ENCODE assay signal across 31 mouse cellular contexts in genomic region chr9:59985900-59986572, GRCm38 (mm10). TPM values are rescaled to one million over a fixed set of nuclear protein-coding genes. Genes with fewer than 3 reads are reported as not detected.
A peak's percentile ranks its signal among the peaks of the same experiment; 100 is the strongest.
DNase-seq lines count a peak whose midpoint lies in the region; ATAC-seq lines count a peak whose summit lies in the region.
"Had no signal": no experiment of that assay in that cellular context is flagged by ENCODE, and none has a peak within 500 bp of the region (broad histone marks: within the 10 kb centered on the region; RNA-seq: fewer than 3 reads in every experiment).

No protein-coding gene starts in this region.

- DNase-seq in embryonic facial prominence, embryonic 14.5 days (ENCODE audit: low spot score), result peak; percentile 54
- no peak for DNase-seq in embryonic facial prominence, embryonic 10.5 days (ENCODE audit: low spot score)
- peak; percentile 15 for DNase-seq in layer of hippocampus, adult 9-10 months (ENCODE audit: low spot score)
- no peak for DNase-seq in layer of hippocampus, adult 11-12 months (ENCODE audit: low spot score)
- DNase-seq in right cerebral cortex, adult 2 months (ENCODE audit: low spot score in 2 of 2), result peak; percentile 32 to 38
- DNase-seq in right cerebral cortex, postnatal 4 days, result no peak
- DNase-seq: adrenal gland, postnatal 10 days; cerebellum, adult 8-10 months; cerebellum, postnatal 36 days; embryo, embryonic 11 days; forebrain, postnatal 0 days; gastrocnemius, postnatal 14 days; heart, adult 18-20 months; heart, postnatal 10 days; kidney, adult 18-20 months; lung, adult 18-20 months; lung, postnatal 14 days; thymus, adult 18-20 months; thymus, postnatal 36 days had no signal

- no peak overlapping the region for H3K4me3 ChIP-seq in embryonic facial prominence, embryonic 14.5 days (ENCODE audit: low read depth, low read length)
- no peak overlapping the region for H3K4me3 ChIP-seq in embryonic facial prominence, embryonic 10.5 days
- H3K4me3 ChIP-seq: heart, embryonic 12.5 days; limb, embryonic 13.5 days; liver, embryonic 12.5 days; megakaryocyte, embryonic 14.5 days; midbrain, embryonic 13.5 days; stomach, embryonic 15.5 days had no signal

- H3K4me2 ChIP-seq in embryonic facial prominence, embryonic 14.5 days (ENCODE audit: low read depth, low read length), result no peak overlapping the region
- H3K4me2 ChIP-seq: heart, embryonic 12.5 days; limb, embryonic 13.5 days; liver, embryonic 12.5 days; midbrain, embryonic 13.5 days; stomach, embryonic 15.5 days had no signal

- H3K27me3 ChIP-seq in embryonic facial prominence, embryonic 14.5 days (replicated peaks; ENCODE audit: control insufficient read depth, insufficient read depth, low read length), result no peaks in the 10 kb centered on the region
- H3K27me3 ChIP-seq in embryonic facial prominence, embryonic 10.5 days (replicated peaks; ENCODE audit: low read depth, poor library complexity, severe bottlenecking), result no peaks in the 10 kb centered on the region
- H3K27me3 ChIP-seq: heart, embryonic 12.5 days; limb, embryonic 13.5 days; liver, embryonic 12.5 days; midbrain, embryonic 13.5 days; stomach, embryonic 15.5 days had no signal

- H3K9me3 ChIP-seq in embryonic facial prominence, embryonic 14.5 days (ENCODE audit: control insufficient read depth, low read length), result no peaks in the 10 kb centered on the region
- no peaks in the 10 kb centered on the region for H3K9me3 ChIP-seq in embryonic facial prominence, embryonic 10.5 days
- H3K9me3 ChIP-seq: heart, embryonic 12.5 days; limb, embryonic 13.5 days; liver, embryonic 12.5 days; megakaryocyte, embryonic 14.5 days; midbrain, embryonic 13.5 days; stomach, embryonic 15.5 days had no signal

- peak; percentile 56; the same call in 1 of the 2 replicates for ATAC-seq in embryonic facial prominence, embryonic 14.5 days (ENCODE audit: low read depth)
- no peak for ATAC-seq in megakaryocyte, adult 5-6 weeks (ENCODE audit: poor library complexity, severe bottlenecking)
- ATAC-seq: activated CD4-positive, CD25-positive, alpha-beta regulatory T cell, adult 4 months; forebrain, postnatal 0 days; liver, embryonic 12.5 days; midbrain, embryonic 13.5 days had no signal

- no peaks in the 10 kb centered on the region for H3K4me1 ChIP-seq in embryonic facial prominence, embryonic 14.5 days (ENCODE audit: control insufficient read depth, insufficient read depth, low read length)
- 0 out of 2 replicates have a peak, but pooled peaks cover 4% of the 10 kb centered on the region for H3K4me1 ChIP-seq in embryonic facial prominence, embryonic 10.5 days
- H3K4me1 ChIP-seq: heart, embryonic 12.5 days; limb, embryonic 13.5 days; liver, embryonic 12.5 days; megakaryocyte, embryonic 14.5 days; midbrain, embryonic 13.5 days; stomach, embryonic 15.5 days had no signal

- no peak overlapping the region for H3K27ac ChIP-seq in embryonic facial prominence, embryonic 14.5 days (replicated peaks; ENCODE audit: low read depth, low read length)
- no peak overlapping the region for H3K27ac ChIP-seq in embryonic facial prominence, embryonic 10.5 days (replicated peaks)
- H3K27ac ChIP-seq: kidney, postnatal 0 days; limb, embryonic 13.5 days; liver, embryonic 12.5 days; midbrain, embryonic 13.5 days; stomach, embryonic 15.5 days had no signal

- no peak overlapping the region for H3K9ac ChIP-seq in embryonic facial prominence, embryonic 14.5 days (ENCODE audit: low read depth, low read length)
- H3K9ac ChIP-seq: forebrain, postnatal 0 days; heart, embryonic 12.5 days; limb, embryonic 13.5 days; liver, embryonic 12.5 days; midbrain, embryonic 13.5 days; stomach, embryonic 15.5 days had no signal

- no peaks in the 10 kb centered on the region for H3K36me3 ChIP-seq in embryonic facial prominence, embryonic 14.5 days (ENCODE audit: control insufficient read depth, insufficient read depth, low read length)
- no peaks in the 10 kb centered on the region for H3K36me3 ChIP-seq in embryonic facial prominence, embryonic 10.5 days (replicated peaks)
- H3K36me3 ChIP-seq: liver, embryonic 12.5 days; midbrain, embryonic 13.5 days; stomach, embryonic 15.5 days had no signal

- whole genome bisulfite sequencing in embryonic facial prominence, embryonic 14.5 days, result 63% methylated on average over 3 of the region's 3 CpGs
- WGBS in embryonic facial prominence, embryonic 10.5 days, result 85% methylated on average over 3 of the region's 3 CpGs

RNA-seq across cellular contexts. Expression of gene Nr2e3, which starts 25.6 kb away (rescaled TPM):
- 0.41 and 0.60 TPM in 2 replicates for polyA plus RNA-seq in embryonic facial prominence, embryonic 14.5 days (2014; fragmentation: Nextera tagmentation; extraction: Ambion mirVana)
- polyA plus RNA-seq in embryonic facial prominence, embryonic 10.5 days (2016; fragmentation: Nextera tagmentation; extraction: Ambion mirVana), result 0.21 and 0.51 TPM in 2 replicates
- not detected in 2 replicates for total RNA-seq in megakaryocyte, adult 5-6 weeks (2015)
- total RNA-seq in megakaryocyte, adult 5-6 weeks (2017), result not detected in 2 replicates
- total RNA-seq: adrenal gland, postnatal 10 days; gastrocnemius, postnatal 14 days; heart, adult 18-20 months; heart, postnatal 10 days; monocyte, adult 5-6 weeks; neutrophil, adult 5-6 weeks had no signal
- polyA plus RNA-seq: activated CD4-positive, CD25-positive, alpha-beta regulatory T cell, adult 4 months; forebrain, postnatal 0 days; hindbrain, embryonic 11.5 days; kidney, postnatal 0 days; liver, embryonic 12.5 days; midbrain, embryonic 13.5 days had no signal

Comparison
In these comparisons a context has a peak if more than half of its experiments do, and no peak if none do; other contexts are left out.
1. DNase-seq: peak in embryonic facial prominence, embryonic 14.5 days (single experiment), layer of hippocampus, adult 9-10 months (single experiment) and right cerebral cortex, adult 2 months (2 of 2); none in embryonic facial prominence, embryonic 10.5 days (single experiment), layer of hippocampus, adult 11-12 months (single experiment) and right cerebral cortex, postnatal 4 days (single experiment).